Mouse (Mus musculus): ENCODE data around the gene Cachd1.

The Cachd1 gene

DNA sequence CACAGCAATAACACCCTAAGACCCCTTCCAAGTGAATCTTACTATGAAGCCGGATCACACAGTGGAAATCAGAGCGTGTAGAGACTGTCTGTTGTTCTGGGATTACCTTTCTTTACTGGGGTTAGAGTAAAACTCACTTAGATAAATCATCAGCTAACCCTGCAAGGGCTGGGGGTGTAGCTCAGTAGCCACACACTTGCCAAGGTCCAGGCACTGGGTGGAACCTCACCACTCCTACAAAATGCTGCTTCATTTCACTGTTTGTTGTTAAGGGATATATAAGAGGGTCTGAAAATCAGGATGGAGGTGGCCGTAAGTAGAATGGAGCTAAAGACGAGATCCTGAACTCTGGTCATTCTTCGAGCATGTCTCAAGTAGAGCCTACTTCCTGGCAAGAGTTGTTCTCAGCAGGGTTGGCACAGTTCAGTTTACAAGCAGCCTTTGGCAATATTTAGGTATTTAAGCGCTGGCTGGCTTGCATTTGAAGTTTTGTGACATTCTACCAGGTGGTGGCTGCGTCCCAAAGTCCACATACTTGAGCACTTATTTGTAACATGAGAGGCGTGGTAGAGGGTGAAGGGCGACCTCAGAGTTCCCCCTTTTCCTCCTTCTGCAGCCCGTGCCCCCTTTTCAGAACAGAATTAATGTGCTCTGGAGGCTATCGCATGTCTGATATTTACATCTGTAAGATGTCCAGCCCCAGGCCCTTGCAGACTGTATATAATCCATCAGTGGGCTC lies 146.5 kb downstream of the Cachd1 start:
- DNase-seq (ENCODE audit: low read depth) = no peak

DNA sequence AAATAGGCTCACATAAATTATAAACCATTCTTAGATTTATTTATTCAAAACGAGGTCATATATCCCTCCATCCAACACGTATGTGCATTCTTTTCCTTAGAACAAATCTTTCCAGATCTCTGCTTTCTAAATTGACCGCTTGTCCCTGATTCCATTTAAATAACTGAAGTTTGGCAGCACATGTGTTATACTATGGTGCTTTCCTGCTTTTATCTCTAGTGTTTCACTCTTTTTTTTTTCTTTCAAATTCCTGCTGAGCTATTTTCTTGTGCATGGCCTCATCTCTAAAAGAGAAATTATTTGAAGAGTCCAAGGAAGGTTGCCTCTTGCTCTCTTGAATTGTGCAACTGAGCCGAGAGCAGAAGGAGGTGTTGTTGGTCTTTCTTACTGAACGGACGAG lies 147.1 kb downstream of the Cachd1 start:
- no peak for DNase-seq (ENCODE audit: low read depth)

DNA sequence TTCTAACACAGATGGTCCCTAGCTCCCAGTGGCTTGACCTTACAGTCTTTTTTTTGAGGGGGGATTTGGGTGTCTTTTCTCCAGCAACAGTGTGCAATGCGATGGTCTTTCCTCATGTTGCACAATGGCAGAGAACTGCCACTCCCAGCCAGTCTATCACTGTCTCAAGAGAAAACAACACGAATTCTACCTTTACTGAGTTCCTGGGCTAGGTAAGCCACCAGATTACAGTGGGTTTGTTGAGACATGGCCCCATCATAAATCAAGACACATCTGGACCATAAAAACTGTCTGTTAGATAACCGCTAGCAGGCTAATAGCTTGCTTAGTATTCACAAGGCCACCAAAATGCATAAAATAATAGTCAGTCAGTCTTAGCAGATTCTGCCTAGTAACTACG lies 147.8 kb downstream of the Cachd1 start:
- no peak for DNase-seq (ENCODE audit: low read depth)

DNA sequence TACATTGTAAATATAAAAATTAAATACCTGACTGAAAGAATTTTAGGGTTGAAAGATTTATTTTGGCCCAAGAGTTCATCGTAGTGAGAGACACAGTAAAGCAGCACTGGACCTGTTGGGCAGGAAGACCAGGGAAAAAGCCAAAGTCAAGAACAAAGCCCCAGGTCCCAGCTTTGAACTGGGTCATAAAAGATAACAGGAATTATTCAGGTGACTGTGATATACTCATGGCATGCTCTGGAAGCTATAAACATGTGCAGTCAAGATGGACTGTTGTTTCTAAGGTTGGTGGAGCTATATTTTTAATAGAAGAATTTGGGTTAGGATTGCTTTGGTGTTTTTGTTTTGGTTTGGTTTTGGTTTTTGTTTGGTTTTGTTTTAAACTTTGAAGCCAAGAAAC lies 148.7 kb downstream of the Cachd1 start:
- DNase-seq (ENCODE audit: low read depth) = no peak

DNA sequence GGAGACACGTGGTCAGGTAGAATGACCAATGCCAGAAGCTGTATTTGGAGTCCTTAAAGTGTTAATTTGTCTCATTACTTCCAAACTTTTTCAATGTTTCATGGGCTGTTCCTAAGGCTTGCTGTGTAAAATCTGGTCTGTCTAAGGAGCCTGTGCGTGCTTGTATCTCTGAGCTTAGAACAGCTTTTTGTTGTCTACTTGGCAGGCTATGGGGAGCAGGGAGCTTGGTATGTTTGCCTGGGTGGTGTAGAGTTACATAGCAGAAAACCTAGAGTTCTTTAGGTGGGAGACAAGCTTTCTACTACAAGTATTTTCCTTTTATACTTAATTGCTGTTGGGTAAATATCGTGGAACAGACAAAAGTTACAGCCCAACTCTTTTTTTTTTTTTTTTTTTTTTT lies 150.1 kb downstream of the Cachd1 start:
- DNase-seq (ENCODE audit: low read depth) = no peak

DNA sequence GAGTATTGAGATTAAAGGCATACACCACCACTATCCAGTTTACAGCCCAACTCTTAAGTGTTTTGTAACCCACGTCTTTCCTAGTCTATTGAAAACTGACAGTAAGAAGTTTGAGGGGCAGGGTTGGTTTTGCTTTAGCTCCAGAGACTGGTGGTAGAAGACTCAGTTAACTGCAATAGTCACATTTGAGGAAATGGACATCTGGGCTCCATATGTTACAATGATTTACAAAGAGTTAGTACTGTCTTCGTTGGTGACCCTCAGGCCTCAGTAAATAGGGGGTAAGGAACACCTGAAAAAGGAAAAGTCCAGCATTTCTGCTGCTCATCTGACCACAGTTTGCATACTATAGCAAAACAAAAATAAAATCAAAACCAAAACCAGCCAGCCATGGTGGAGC lies 150.6 kb downstream of the Cachd1 start:
- no peak for DNase-seq (ENCODE audit: low read depth)

DNA sequence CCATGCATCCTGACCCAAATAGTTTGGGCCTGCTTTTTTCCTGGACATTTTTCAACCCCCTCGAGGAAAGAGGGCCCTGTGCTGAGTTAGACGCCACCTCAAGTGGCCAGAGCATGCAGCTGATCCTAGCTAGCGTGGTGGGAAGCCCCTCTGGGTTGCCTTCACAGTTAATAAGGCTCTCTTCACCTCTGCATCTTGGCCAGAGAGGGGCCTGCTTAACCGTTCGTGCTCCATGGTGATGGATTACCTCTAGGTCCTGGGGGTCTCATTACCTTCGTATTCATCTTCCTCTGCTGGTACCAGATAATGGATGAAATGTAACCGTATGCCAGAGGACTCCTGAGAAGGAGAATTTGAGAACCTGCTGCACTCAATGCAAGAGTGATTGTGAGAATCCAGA lies 167.2 kb downstream of the Cachd1 start:
- DNase-seq (ENCODE audit: low read depth) = no peak

DNA sequence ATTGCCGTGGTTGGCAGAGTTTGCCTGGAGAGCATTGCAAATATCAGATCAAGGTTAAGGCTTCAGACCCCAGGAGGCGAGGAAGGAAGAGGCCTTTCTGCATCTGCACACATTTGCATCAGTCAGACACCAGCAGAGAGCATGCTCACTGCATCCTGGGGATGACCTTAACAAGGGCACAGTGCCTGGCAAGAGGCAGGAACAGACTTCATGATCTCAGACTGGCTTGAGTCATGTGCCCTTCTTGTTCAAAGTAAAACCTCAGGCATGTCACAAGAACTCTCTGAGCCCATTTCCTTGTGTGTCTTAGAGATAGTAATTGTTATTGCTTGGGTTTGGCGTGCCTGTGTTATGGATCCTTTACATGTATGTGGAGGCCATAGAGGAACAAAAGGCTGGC lies 167.8 kb downstream of the Cachd1 start:
- no peak for DNase-seq (ENCODE audit: low read depth)

DNA sequence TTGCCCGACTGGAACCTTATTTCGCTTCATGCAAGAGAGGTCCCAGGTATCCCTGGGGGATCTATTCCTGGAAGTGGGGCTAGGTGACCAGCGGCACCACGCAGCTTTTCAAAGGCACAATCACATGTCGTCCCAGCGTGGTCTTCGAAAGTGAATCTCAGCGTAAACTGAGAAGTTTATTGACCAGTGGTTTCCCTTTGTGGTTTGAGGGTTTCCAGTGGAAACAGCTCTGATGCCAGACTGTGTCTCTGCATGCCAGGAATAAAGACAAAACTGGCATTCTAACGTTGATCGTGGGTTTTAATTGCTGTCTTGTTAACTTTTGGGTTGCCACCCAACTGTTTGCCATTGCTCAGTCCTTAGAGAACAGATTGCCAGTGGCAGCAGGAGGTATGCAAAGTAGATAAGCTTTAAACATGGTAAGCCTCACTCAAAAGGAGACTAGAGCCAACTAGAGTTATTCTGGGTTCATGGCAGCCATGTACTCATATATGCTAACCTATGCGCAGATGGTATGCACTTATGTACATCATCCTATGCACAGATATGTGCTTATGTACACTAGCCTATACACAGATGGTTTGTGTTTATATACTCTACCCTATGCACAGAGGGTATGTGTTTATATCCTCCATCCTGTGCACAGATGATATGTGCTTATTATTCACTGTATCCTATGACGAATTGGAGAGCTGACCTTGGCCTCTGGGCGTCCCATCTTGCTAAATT lies 168.9 kb downstream of the Cachd1 start:
- DNase-seq (ENCODE audit: low read depth) = peak; percentile 4

DNA sequence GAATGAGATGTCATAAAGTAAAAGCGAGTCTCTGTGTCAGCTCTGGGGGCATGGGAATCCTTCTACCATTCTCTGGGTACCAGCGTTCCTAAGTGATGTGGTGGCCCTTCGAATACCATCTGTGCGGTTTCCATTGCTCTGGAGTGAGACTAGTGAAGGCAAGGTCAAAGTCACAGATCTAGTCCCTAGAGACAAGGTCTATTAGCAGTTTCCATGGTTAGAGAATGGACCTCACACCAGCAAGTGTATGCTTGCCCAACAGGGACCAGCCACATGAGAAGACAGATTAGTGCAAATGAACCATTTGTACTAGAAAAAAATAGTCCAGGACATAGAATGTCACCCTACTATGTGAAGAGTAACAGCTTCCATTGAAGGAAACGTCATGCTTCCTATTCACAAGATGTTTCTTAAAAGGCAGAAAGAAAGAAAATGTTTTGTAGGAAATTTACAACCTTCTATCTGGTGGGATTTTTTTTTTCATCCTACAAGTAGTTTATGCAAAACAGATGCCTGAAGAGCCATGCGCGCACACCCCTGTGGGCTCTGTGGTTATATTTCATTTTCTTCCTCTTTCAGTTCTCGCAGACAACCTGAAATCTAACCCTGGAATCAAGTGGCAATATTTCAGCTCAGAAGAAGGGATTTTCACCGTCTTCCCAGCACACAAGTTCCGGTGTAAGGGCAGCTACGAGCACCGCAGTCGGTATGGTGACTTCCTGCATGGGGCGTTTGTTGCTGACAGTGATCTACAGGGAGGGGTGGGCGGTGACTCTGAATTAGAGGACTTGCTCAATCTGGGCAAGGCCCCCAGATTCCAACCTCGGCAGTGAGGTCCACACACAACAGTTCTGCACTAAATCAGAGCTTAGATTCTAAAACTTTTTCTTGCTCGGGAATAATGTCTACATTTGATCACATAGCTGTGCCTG lies 172.3 kb downstream of the Cachd1 start:
- DNase-seq (ENCODE audit: low read depth) = no peak

DNA sequence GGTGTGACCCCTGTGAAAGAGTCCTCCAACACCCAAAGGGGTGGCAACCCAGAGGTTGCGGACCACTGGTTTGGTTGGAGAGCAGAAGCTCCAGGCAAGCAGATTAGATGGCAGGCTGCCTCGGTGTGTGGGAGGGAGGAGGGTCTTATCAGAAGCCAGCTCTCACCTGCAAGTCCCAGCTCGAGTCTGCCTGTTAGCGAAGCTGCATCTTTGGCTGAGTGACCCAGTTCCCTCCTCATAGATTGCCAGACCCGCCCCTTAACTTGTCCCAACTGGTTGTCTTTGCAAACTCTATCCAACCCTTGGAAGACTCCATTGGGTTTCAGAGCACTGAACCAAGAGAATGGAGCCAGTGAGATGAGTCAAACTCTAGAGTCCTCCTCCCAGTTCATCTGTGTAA lies 173.8 kb downstream of the Cachd1 start:
- no peak for DNase-seq (ENCODE audit: low read depth)

DNA sequence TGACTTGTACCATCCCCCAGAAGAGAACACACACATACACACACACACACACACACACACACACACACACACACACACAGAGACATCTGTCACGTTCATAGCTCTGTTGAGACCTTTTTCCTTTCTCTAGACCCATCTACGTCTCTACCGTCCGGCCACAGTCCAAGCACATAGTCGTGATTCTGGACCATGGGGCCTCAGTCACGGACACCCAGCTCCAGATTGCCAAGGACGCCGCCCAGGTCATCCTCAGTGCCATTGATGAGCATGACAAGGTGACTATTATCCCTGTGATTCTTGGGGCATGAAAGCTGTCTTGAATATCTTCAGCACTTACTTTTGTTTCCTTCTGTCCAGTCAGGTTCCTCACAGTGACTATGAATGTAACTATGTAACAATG lies 175.4 kb downstream of the Cachd1 start:
- no peak for DNase-seq (ENCODE audit: low read depth)

DNA sequence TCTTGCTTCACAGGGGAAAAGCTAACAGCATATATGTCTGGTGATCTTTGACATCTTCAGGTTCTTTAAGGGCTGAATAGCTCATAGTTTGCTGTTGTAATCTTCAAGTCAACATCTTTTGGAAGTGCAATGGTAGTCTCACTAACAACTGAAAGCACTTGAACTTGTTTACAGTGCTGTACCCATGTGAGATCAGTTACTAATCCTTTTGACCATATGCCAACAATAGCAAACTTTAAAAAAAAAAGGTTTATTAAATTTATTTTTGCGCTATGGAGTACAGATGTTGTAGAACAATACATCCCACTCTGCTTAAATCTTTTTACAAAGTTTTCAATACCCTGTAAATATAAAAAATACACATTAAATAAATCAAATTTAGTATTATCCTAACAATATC lies 186.9 kb downstream of the Cachd1 start:
- DNase-seq (ENCODE audit: low read depth) = no peak

DNA sequence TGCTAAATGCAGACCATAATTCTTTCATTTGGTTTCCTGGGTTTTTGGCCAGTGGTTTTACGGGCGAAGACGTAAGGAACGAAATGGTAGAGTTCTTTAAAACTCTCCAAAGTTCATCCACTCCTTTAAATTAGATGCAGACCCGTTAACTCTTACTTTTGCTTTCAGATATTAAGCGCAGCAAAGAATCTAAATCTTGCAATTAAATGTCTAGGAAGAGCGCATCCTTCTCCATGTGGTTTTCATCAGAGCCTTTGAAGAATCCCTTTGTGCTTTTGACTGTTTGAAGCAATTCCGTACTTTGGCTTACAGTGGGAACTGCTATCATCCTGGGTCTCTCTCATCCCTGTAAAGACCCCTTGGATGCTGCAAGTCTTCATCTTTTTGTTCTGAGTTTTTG lies 187.3 kb downstream of the Cachd1 start:
- DNase-seq (ENCODE audit: low read depth) = no peak

DNA sequence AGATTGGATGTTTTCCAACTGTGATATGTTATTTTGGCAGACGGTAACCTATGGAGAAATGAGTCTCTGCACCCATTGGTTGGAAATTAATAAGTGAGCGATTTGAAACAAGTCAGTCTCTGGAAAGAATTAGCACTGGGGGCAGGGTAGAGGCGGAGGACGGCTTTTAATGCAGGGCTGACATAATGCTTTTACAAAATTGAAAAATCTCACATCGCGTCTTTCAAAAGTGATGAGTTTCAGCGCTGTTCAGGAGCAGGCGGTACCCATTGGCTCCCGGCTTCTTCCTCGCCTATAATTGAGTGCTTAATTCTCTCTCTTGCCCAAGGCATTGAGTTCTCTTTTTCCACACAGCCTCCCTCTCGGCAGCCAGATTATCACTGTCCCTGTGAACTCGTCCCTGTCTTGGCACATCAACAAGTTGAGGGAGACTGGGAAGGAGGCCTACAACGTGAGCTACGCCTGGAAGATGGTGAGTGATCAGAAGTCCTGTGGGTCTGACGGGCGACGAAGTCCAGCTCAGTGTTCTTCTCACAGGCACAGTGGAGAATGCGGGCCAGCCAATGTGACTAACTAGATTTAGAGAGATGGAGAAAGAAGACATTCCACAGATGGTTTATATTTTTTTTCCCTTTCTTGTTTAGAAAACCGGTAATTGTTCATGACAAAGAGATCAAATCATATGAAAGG lies 191.4 kb downstream of the Cachd1 start:
- DNase-seq (ENCODE audit: low read depth) = no peak

DNA sequence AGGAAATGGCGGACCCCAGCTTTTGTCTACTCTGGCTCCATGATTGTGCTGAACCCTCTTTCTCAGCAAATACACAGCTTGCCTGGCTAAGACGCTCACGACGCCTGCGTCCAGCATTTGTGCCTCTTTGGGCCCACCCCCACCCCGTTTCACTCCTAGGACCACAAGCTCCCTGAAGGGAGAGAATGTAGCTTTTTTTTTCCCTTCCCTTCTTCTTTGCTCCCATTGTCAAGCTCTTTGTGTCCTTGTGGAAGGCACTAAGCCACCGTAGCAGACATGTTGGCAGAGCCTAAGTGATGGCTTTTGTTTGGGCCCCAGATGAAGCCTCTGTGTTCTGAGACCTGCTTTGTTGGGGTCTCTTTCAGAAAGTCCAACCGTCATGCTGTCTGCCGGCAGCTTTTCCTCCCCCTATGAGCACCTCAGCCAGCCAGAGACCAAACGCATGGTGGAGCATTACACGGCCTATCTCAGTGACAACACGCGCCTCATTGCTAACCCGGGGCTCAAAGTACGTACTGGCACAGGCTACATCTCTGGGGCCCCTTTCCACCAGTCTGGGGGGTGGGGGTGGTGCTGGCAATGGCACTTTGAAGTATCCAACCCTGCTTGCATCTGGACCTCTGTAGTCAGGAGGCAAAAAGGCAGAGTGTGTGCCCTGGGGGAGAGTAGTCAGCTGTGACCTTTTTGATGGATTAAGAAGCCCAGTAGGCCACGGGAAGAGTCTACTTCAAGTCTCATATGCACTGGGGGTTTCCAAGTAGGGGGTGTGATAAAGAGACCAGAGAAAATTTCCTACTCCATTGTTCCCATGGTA lies 197.4 kb downstream of the Cachd1 start:
- DNase-seq (ENCODE audit: low read depth) = no peak

DNA sequence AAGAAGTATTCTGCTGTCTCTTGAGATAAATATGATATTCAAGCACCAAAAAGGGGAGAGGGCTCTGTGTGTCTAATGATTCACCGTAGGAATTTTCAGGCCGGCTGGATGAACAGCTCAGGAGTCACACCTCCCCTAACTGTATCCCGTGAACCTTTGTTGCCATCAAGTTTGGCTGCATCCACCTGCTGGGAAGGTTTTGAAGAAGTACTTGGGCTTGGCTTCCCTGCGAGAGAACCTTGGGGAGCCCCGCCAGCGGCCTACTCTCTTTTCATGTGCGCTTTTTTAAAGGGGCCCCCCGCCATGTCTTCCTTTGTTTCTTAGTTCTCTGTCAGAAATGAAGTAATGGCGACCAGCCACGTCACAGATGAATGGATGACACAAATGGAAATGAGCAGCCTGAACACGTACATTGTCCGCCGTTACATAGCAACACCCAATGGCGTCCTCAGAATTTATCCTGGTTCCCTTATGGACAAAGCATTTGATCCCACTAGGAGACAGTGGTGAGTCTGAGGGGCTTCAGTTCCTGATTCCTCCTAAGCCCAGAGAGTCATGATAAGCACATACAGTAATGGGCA lies 198.1 kb downstream of the Cachd1 start:
- DNase-seq (ENCODE audit: low read depth) = no peak

DNA sequence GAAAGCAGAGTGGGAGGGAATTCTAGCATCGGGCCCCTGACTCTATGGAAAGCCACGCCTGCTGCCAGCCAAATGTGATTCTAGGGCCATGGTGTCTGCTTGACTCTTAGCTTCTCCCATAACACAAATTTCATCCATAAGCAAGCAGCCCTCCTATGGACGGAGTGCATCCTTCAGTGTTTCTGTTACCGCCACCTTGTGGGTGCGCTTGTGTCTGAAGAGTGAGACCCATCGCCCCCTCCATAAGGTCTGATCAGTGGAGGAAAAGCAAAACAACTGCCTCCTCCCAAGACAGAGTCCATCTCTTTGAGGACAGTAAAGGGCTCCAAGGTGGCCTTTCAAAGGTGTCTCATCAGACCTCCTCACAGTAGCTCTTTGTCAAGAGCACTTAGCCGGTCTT lies 201.0 kb downstream of the Cachd1 start:
- no peak for DNase-seq (ENCODE audit: low read depth)

DNA sequence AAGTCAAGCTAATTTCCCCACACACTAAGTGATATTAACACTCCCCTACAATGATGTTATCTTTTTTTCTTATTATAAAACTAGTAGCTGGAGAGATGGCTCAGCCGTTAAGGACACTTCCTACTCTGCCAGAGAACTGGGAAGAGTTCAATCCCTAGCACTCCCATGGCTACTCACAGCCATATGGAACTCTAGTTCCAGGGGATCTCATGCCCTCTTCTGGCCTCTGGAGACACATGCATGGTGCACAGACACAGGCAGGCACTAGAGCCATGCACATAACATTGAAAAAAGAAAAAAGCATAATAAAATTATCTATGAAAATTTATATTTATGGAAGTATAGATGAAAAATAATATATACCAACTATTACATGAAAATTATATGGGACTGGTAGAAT lies 210.7 kb downstream of the Cachd1 start:
- no peak for DNase-seq (ENCODE audit: low read depth)

DNA sequence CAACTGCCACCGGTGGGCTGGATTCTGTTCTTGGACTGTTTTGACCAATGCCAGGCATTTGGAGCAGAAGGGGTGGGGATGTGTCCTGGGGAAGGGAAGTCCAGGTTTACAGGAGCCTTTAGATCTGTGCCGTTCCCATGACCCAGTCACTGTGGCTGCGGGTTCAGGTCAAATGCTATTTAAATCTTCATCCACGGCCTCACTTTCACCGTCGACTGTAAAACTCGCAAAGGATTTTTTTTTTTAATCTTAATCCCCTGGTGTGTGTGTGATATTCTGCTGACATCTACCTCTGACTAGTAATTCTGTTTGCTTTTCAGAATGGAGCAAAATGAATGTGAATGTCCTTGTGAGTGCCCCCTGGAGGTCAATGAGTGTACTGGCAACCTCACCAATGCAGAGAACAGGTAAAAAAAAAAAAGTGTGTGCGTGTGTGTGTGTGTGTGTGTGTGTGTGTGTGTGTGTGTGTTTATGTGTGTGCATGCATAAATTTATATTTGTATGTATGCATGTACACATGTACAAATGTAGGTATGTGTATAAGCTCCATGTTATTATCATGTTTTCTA lies 211.8 kb downstream of the Cachd1 start:
- DNase-seq (ENCODE audit: low read depth) = peak; percentile 15

DNA sequence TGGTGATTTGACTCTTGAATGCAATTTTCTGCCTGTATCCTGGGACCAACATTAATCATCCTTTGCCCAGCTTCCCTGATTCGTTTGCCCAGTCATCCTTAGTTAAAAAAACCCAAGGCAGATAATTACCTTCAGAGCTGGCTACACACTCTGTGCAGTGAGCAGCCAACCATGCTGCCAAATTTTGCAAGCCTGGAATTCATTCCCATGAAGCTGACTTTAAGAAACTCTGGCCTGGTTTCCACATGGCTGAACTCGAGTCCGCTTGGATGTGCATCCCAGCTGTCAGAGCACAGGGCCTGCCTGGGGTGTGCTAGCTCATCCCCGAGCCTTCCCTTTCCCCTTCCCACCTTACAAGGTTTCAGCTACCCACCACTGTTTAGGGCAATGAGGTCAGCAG lies 214.5 kb downstream of the Cachd1 start:
- no peak for DNase-seq (ENCODE audit: low read depth)
